Mouse (Mus musculus): ENCODE results near the gene Gmeb1. TPM values are rescaled to one million over a fixed set of nuclear protein-coding genes. Genes with fewer than 3 reads are reported as not detected.
A peak's percentile ranks its signal among the peaks of the same experiment; 100 is the strongest.

The Gmeb1 gene
- total and polyA plus RNA-seq, 3 experiments: 16.1 to 25.4 (median 19.2) TPM

DNA sequence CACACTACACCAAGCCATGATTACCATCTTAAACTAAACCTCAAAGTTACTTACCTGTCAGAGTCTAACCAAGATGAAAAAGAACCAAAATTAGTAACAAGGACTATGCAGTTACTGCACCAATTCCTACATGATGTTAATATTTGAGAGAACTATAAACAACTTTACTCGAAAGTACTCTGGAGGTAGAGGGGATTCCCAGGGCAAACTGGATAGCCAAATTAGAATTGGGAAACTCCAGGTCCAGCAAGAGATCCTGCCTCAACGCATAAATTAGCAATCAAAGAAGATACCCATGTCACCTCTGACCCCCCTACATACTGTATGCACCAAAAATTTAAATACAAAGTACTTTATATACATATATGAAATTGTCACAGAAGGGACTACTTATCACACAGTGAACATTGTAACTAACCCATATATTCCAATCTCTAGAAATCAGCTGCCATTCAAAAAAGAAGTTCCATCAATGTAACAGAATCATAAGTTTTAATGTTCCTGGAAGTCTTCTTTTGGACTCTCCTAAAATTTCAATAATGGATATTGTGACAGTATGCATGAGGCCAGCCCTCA is 73.5 kb downstream of the Gmeb1 start:
- Histone ChIP-seq H3K36me3 (replicated peaks) (peaks cover 84% of the 10 kb centered on the region), H3K4me1 (ENCODE audit: insufficient read depth, low read depth, low read length) (peaks cover 11% of the 10 kb centered on the region), H3K4me3 (ENCODE audit: low read depth, low read length) (no peak overlapping the region), H3K9me3 (replicated peaks) (no peaks in the 10 kb centered on the region), H3K27me3 (ENCODE audit: insufficient read depth, low read length) (no peaks in the 10 kb centered on the region)
- no peak for ATAC-seq (ENCODE audit: extremely low read depth, insufficient number of reproducible peaks, low FRiP score, poor library complexity, severe bottlenecking)
- no peak for DNase-seq (ENCODE audit: low spot score)
- TF ChIP-seq GATA2 (IDR thresholded peaks at IDR 0.05; ENCODE audit: borderline replicate concordance, low read depth, low read length): no peak
- no peak for TF ChIP-seq TAL1 (conservative IDR thresholded peaks at IDR 0.05; ENCODE audit: low read depth, low read length)
- TF ChIP-seq CTCF (IDR thresholded peaks at IDR 0.05; ENCODE audit: low read depth, low read length): no peak
- no peak for TF ChIP-seq POLR2AphosphoS5 (IDR thresholded peaks at IDR 0.05; ENCODE audit: insufficient replicate concordance, low read depth, low read length)
- no peak for TF ChIP-seq GATA1 (IDR thresholded peaks at IDR 0.05; ENCODE audit: borderline replicate concordance, low read length)

- Histone ChIP-seq H3K4me3 (ENCODE audit: low read depth, low read length) (no peak overlapping the region), H3K9me3 (replicated peaks) (no peaks in the 10 kb centered on the region), H3K27me3 (ENCODE audit: insufficient read depth, low read length) (no peaks in the 10 kb centered on the region), H3K4me1 (ENCODE audit: insufficient read depth, low read depth, low read length) (peaks cover 7% of the 10 kb centered on the region; the same call in 1 of the 2 replicates), H3K36me3 (replicated peaks) (peaks cover 82% of the 10 kb centered on the region)
- ATAC-seq (ENCODE audit: extremely low read depth, insufficient number of reproducible peaks, low FRiP score, poor library complexity, severe bottlenecking) (no peak), DNase-seq (ENCODE audit: low spot score) (no peak)
- TF ChIP-seq TAL1 (conservative IDR thresholded peaks at IDR 0.05; ENCODE audit: low read depth, low read length) (no peak), CTCF (IDR thresholded peaks at IDR 0.05; ENCODE audit: low read depth, low read length) (no peak), GATA2 (IDR thresholded peaks at IDR 0.05; ENCODE audit: borderline replicate concordance, low read depth, low read length) (no peak), GATA1 (IDR thresholded peaks at IDR 0.05; ENCODE audit: borderline replicate concordance, low read length) (no peak), POLR2AphosphoS5 (IDR thresholded peaks at IDR 0.05; ENCODE audit: insufficient replicate concordance, low read depth, low read length) (no peak)
These were observed 78.2 kb downstream of the Gmeb1 start for GRCm38 (mm10) chr4:132183162-132183561.

- no peak overlapping the region for H3K4me3 ChIP-seq (ENCODE audit: low read depth, low read length)
- ATAC-seq (ENCODE audit: extremely low read depth, insufficient number of reproducible peaks, low FRiP score, poor library complexity, severe bottlenecking) (no peak), DNase-seq (ENCODE audit: low spot score) (no peak)
- no peaks in the 10 kb centered on the region for H3K9me3 ChIP-seq (replicated peaks)
- peaks cover 4% of the 10 kb centered on the region; the same call in 1 of the 2 replicates for H3K4me1 ChIP-seq (ENCODE audit: insufficient read depth, low read depth, low read length)
- TF ChIP-seq GATA1 (IDR thresholded peaks at IDR 0.05; ENCODE audit: borderline replicate concordance, low read length) (no peak), TAL1 (conservative IDR thresholded peaks at IDR 0.05; ENCODE audit: low read depth, low read length) (no peak), POLR2AphosphoS5 (IDR thresholded peaks at IDR 0.05; ENCODE audit: insufficient replicate concordance, low read depth, low read length) (no peak), CTCF (IDR thresholded peaks at IDR 0.05; ENCODE audit: low read depth, low read length) (no peak), GATA2 (IDR thresholded peaks at IDR 0.05; ENCODE audit: borderline replicate concordance, low read depth, low read length) (no peak)
- H3K36me3 ChIP-seq (replicated peaks): peaks cover 71% of the 10 kb centered on the region
- peaks cover 3% of the 10 kb centered on the region; the same call in 1 of the 2 replicates for H3K27me3 ChIP-seq (ENCODE audit: insufficient read depth, low read length)
These were observed 79.4 kb downstream of the Gmeb1 start for GRCm38 (mm10) chr4:132181721-132182658.

- Histone ChIP-seq H3K4me3 (ENCODE audit: low read depth, low read length) (no peak overlapping the region), H3K36me3 (replicated peaks) (peaks cover 65% of the 10 kb centered on the region), H3K27me3 (ENCODE audit: insufficient read depth, low read length) (peaks cover 7% of the 10 kb centered on the region), H3K9me3 (replicated peaks) (no peaks in the 10 kb centered on the region), H3K4me1 (ENCODE audit: insufficient read depth, low read depth, low read length) (peaks cover 4% of the 10 kb centered on the region; the same call in 1 of the 2 replicates)
- ATAC-seq (ENCODE audit: extremely low read depth, insufficient number of reproducible peaks, low FRiP score, poor library complexity, severe bottlenecking) (no peak), DNase-seq (ENCODE audit: low spot score) (no peak)
- TF ChIP-seq CTCF (IDR thresholded peaks at IDR 0.05; ENCODE audit: low read depth, low read length) (no peak), GATA2 (IDR thresholded peaks at IDR 0.05; ENCODE audit: borderline replicate concordance, low read depth, low read length) (no peak), POLR2AphosphoS5 (IDR thresholded peaks at IDR 0.05; ENCODE audit: insufficient replicate concordance, low read depth, low read length) (no peak), GATA1 (IDR thresholded peaks at IDR 0.05; ENCODE audit: borderline replicate concordance, low read length) (no peak), TAL1 (conservative IDR thresholded peaks at IDR 0.05; ENCODE audit: low read depth, low read length) (no peak)
These were observed 80.7 kb downstream of the Gmeb1 start for GRCm38 (mm10) chr4:132180710-132181109.

GRCm38 (mm10) chr4:132178630-132179059 is 82.8 kb downstream of the Gmeb1 start:
- DNase-seq (ENCODE audit: low spot score): peak; percentile 22
- TF ChIP-seq POLR2AphosphoS5 (IDR thresholded peaks at IDR 0.05; ENCODE audit: insufficient replicate concordance, low read depth, low read length): no peak
- TF ChIP-seq TAL1 (conservative IDR thresholded peaks at IDR 0.05; ENCODE audit: low read depth, low read length): no peak
- TF ChIP-seq CTCF (IDR thresholded peaks at IDR 0.05; ENCODE audit: low read depth, low read length): peak; percentile 82
- Histone ChIP-seq H3K4me3 (ENCODE audit: low read depth, low read length) (no peak overlapping the region), H3K4me1 (ENCODE audit: insufficient read depth, low read depth, low read length) (no peaks in the 10 kb centered on the region; the same call in 1 of the 2 replicates), H3K27me3 (ENCODE audit: insufficient read depth, low read length) (peaks cover 14% of the 10 kb centered on the region), H3K36me3 (replicated peaks) (peaks cover 45% of the 10 kb centered on the region), H3K9me3 (replicated peaks) (no peaks in the 10 kb centered on the region)
- ATAC-seq (ENCODE audit: extremely low read depth, insufficient number of reproducible peaks, low FRiP score, poor library complexity, severe bottlenecking): no peak

GRCm38 (mm10) chr4:132176474-132176873 is 84.9 kb downstream of the Gmeb1 start:
- Histone ChIP-seq H3K4me3 (ENCODE audit: low read depth, low read length) (no peak overlapping the region), H3K36me3 (replicated peaks) (peaks cover 24% of the 10 kb centered on the region), H3K9me3 (replicated peaks) (no peaks in the 10 kb centered on the region), H3K27me3 (ENCODE audit: insufficient read depth, low read length) (peaks cover 32% of the 10 kb centered on the region), H3K4me1 (ENCODE audit: insufficient read depth, low read depth, low read length) (no peaks in the 10 kb centered on the region; the same call in 1 of the 2 replicates)
- TF ChIP-seq POLR2AphosphoS5 (IDR thresholded peaks at IDR 0.05; ENCODE audit: insufficient replicate concordance, low read depth, low read length) (no peak), GATA2 (IDR thresholded peaks at IDR 0.05; ENCODE audit: borderline replicate concordance, low read depth, low read length) (no peak), GATA1 (IDR thresholded peaks at IDR 0.05; ENCODE audit: borderline replicate concordance, low read length) (no peak), TAL1 (conservative IDR thresholded peaks at IDR 0.05; ENCODE audit: low read depth, low read length) (no peak), CTCF (IDR thresholded peaks at IDR 0.05; ENCODE audit: low read depth, low read length) (no peak)
- ATAC-seq (ENCODE audit: extremely low read depth, insufficient number of reproducible peaks, low FRiP score, poor library complexity, severe bottlenecking) (no peak), DNase-seq (ENCODE audit: low spot score) (no peak)

Other genes starting within 250 kb of the Gmeb1 start
- gene Gm10300, start 186.9 kb downstream of the Gmeb1 start, total RNA-seq (2014; fragmentation: Nextera tagmentation): 0.63 and 1.2 TPM in 2 replicates
- gene Gm10300, start 186.9 kb downstream of the Gmeb1 start, total RNA-seq (2017): 0.16 and 0.46 TPM in 2 replicates
- 0.26 and 0.28 TPM in 2 replicates for gene Gm10300, start 186.9 kb downstream of the Gmeb1 start, polyA plus RNA-seq (2012)
- gene Epb41, start 186.3 kb downstream of the Gmeb1 start, total RNA-seq (2014; fragmentation: Nextera tagmentation): 329 and 560 TPM in 2 replicates
- gene Epb41, start 186.3 kb downstream of the Gmeb1 start, total RNA-seq (2017): 97.8 and 129 TPM in 2 replicates
- gene Epb41, start 186.3 kb downstream of the Gmeb1 start, polyA plus RNA-seq (2012): 119 and 152 TPM in 2 replicates
- gene Oprd1, start 117.1 kb downstream of the Gmeb1 start, total RNA-seq (2014; fragmentation: Nextera tagmentation): not detected in 2 replicates
- gene Oprd1, start 117.1 kb downstream of the Gmeb1 start, total RNA-seq (2017): under 0.01 and 0.16 TPM in 2 replicates
- not detected in 2 replicates for gene Oprd1, start 117.1 kb downstream of the Gmeb1 start, polyA plus RNA-seq (2012)
- 70.3 and 81.7 TPM in 2 replicates for gene Ythdf2, start 49.3 kb downstream of the Gmeb1 start, total RNA-seq (2014; fragmentation: Nextera tagmentation)
- gene Ythdf2, start 49.3 kb downstream of the Gmeb1 start, total RNA-seq (2017): 70.8 and 84.3 TPM in 2 replicates
- gene Ythdf2, start 49.3 kb downstream of the Gmeb1 start, polyA plus RNA-seq (2012): 65.2 and 74.7 TPM in 2 replicates
- gene Taf12, start 12.8 kb upstream of the Gmeb1 start, total RNA-seq (2014; fragmentation: Nextera tagmentation): 52.8 and 64.5 TPM in 2 replicates
- gene Taf12, start 12.8 kb upstream of the Gmeb1 start, total RNA-seq (2017): 48.7 and 63.3 TPM in 2 replicates
- 15.9 and 16.8 TPM in 2 replicates for gene Taf12, start 12.8 kb upstream of the Gmeb1 start, polyA plus RNA-seq (2012)
- 1.4 TPM in 1 of 2 replicates, not detected in the other for gene Rab42, start 41.8 kb upstream of the Gmeb1 start, total RNA-seq (2014; fragmentation: Nextera tagmentation)
- gene Rab42, start 41.8 kb upstream of the Gmeb1 start, total RNA-seq (2017): 0.52 TPM in 1 of 2 replicates, not detected in the other
- gene Rab42, start 41.8 kb upstream of the Gmeb1 start, polyA plus RNA-seq (2012): 0.95 and 1.0 TPM in 2 replicates
- 21.6 and 22.8 TPM in 2 replicates for gene Trnau1ap, start 67.9 kb upstream of the Gmeb1 start, total RNA-seq (2014; fragmentation: Nextera tagmentation)
- 40.2 and 49.0 TPM in 2 replicates for gene Trnau1ap, start 67.9 kb upstream of the Gmeb1 start, total RNA-seq (2017)
- 29.1 and 37.6 TPM in 2 replicates for gene Trnau1ap, start 67.9 kb upstream of the Gmeb1 start, polyA plus RNA-seq (2012)
- 24.2 and 26.8 TPM in 2 replicates for gene Rcc1, start 92.0 kb upstream of the Gmeb1 start, total RNA-seq (2014; fragmentation: Nextera tagmentation)
- gene Rcc1, start 92.0 kb upstream of the Gmeb1 start, total RNA-seq (2017): 38.6 and 39.2 TPM in 2 replicates
- 70.0 and 86.0 TPM in 2 replicates for gene Rcc1, start 92.0 kb upstream of the Gmeb1 start, polyA plus RNA-seq (2012)
- gene Phactr4, start 160.9 kb upstream of the Gmeb1 start, total RNA-seq (2014; fragmentation: Nextera tagmentation): 72.5 and 86.2 TPM in 2 replicates
- 5.5 and 7.7 TPM in 2 replicates for gene Phactr4, start 160.9 kb upstream of the Gmeb1 start, total RNA-seq (2017)
- 15.0 and 15.2 TPM in 2 replicates for gene Phactr4, start 160.9 kb upstream of the Gmeb1 start, polyA plus RNA-seq (2012)
- 20.5 and 21.2 TPM in 2 replicates for gene Med18, start 202.3 kb upstream of the Gmeb1 start, total RNA-seq (2014; fragmentation: Nextera tagmentation)
- 20.9 and 22.2 TPM in 2 replicates for gene Med18, start 202.3 kb upstream of the Gmeb1 start, total RNA-seq (2017)
- 7.8 and 8.1 TPM in 2 replicates for gene Med18, start 202.3 kb upstream of the Gmeb1 start, polyA plus RNA-seq (2012)
- gene Sesn2, start 248.9 kb upstream of the Gmeb1 start, total RNA-seq (2014; fragmentation: Nextera tagmentation): 51.6 and 51.8 TPM in 2 replicates
- gene Sesn2, start 248.9 kb upstream of the Gmeb1 start, total RNA-seq (2017): 7.5 and 8.4 TPM in 2 replicates
- gene Sesn2, start 248.9 kb upstream of the Gmeb1 start, polyA plus RNA-seq (2012): 38.4 and 41.0 TPM in 2 replicates

Measured in G1E (cell line).